Mouse (Mus musculus): ENCODE data around the gene Man1a2. TPM values are rescaled to one million over a fixed set of nuclear protein-coding genes. Genes with fewer than 3 reads are reported as not detected.

The Man1a2 gene
- polyA plus RNA-seq, 1 experiment from 2014 or later, result 46.7 TPM

- Histone ChIP-seq H3K4me3 (no peak overlapping the region), H3K9me3 (no peaks in the 10 kb centered on the region), H3K27me3 (replicated peaks) (no peaks in the 10 kb centered on the region), H3K36me3 (no peaks in the 10 kb centered on the region), H3K4me2 (no peak overlapping the region), H3K27ac (replicated peaks) (no peak overlapping the region), H3K9ac (no peak overlapping the region), H3K4me1 (peaks cover 59% of the 10 kb centered on the region)
- no peak for ATAC-seq (ENCODE audit: extremely low read depth, insufficient number of reproducible peaks, low FRiP score, low TSS enrichment)
- 31% methylated on average over 7 of the region's 7 CpGs for WGBS
These were observed 26.8 kb upstream of the Man1a2 start for GRCm38 (mm10) chr3:100712140-100712539.

GRCm38 (mm10) chr3:100711486-100711885 is 26.2 kb upstream of the Man1a2 start:
- WGBS, result 35% methylated on average over 4 of the region's 4 CpGs
- Histone ChIP-seq H3K9ac (no peak overlapping the region), H3K4me1 (peaks cover 59% of the 10 kb centered on the region), H3K4me3 (no peak overlapping the region), H3K4me2 (no peak overlapping the region), H3K36me3 (no peaks in the 10 kb centered on the region), H3K9me3 (no peaks in the 10 kb centered on the region), H3K27ac (replicated peaks) (0 out of 2 replicates have a peak overlapping the region, but pooled peaks have one; percentile 17), H3K27me3 (replicated peaks) (no peaks in the 10 kb centered on the region)
- no peak for ATAC-seq (ENCODE audit: extremely low read depth, insufficient number of reproducible peaks, low FRiP score, low TSS enrichment)

GRCm38 (mm10) chr3:100707117-100707516 is 21.8 kb upstream of the Man1a2 start:
- H3K9ac ChIP-seq, result no peak overlapping the region
- H3K27ac ChIP-seq (replicated peaks), result no peak overlapping the region
- no peaks in the 10 kb centered on the region for H3K36me3 ChIP-seq
- no peak for ATAC-seq (ENCODE audit: extremely low read depth, insufficient number of reproducible peaks, low FRiP score, low TSS enrichment)
- peaks cover 61% of the 10 kb centered on the region for H3K4me1 ChIP-seq
- H3K4me2 ChIP-seq, result no peak overlapping the region
- no peaks in the 10 kb centered on the region for H3K27me3 ChIP-seq (replicated peaks)
- WGBS, result 41% methylated on average over 4 of the region's 4 CpGs
- H3K9me3 ChIP-seq, result no peaks in the 10 kb centered on the region
- no peak overlapping the region for H3K4me3 ChIP-seq

GRCm38 (mm10) chr3:100705128-100705667 is 19.9 kb upstream of the Man1a2 start:
- H3K36me3 ChIP-seq, result no peaks in the 10 kb centered on the region
- no peak overlapping the region for H3K4me3 ChIP-seq
- H3K27ac ChIP-seq (replicated peaks), result no peak overlapping the region
- no peaks in the 10 kb centered on the region for H3K9me3 ChIP-seq
- H3K27me3 ChIP-seq (replicated peaks), result no peaks in the 10 kb centered on the region
- WGBS, result 61% methylated on average over 11 of the region's 11 CpGs
- peaks cover 54% of the 10 kb centered on the region for H3K4me1 ChIP-seq
- H3K4me2 ChIP-seq, result no peak overlapping the region
- ATAC-seq (ENCODE audit: extremely low read depth, insufficient number of reproducible peaks, low FRiP score, low TSS enrichment), result no peak
- peak overlapping the region; percentile 42 for H3K9ac ChIP-seq

- Histone ChIP-seq H3K36me3 (no peaks in the 10 kb centered on the region), H3K27me3 (replicated peaks) (no peaks in the 10 kb centered on the region), H3K4me3 (no peak overlapping the region), H3K27ac (replicated peaks) (peak overlapping the region; percentile 81; the same call in 1 of the 2 replicates), H3K4me2 (no peak overlapping the region), H3K9me3 (no peaks in the 10 kb centered on the region), H3K9ac (0 out of 2 replicates have a peak overlapping the region, but pooled peaks have one; percentile 7), H3K4me1 (peaks cover 56% of the 10 kb centered on the region)
- ATAC-seq (ENCODE audit: extremely low read depth, insufficient number of reproducible peaks, low FRiP score, low TSS enrichment), result no peak
- WGBS, result 74% methylated on average over 22 of the region's 22 CpGs
These were observed 18.7 kb upstream of the Man1a2 start for GRCm38 (mm10) chr3:100703847-100704644.

GRCm38 (mm10) chr3:100702875-100703846 is 17.9 kb upstream of the Man1a2 start:
- Histone ChIP-seq H3K9ac (peak overlapping the region; percentile 13; the same call in 1 of the 2 replicates), H3K9me3 (no peaks in the 10 kb centered on the region), H3K27me3 (replicated peaks) (no peaks in the 10 kb centered on the region), H3K36me3 (no peaks in the 10 kb centered on the region), H3K4me3 (peak overlapping the region; percentile 5; the same call in 1 of the 2 replicates), H3K27ac (replicated peaks) (peak overlapping the region; percentile 81), H3K4me1 (peaks cover 56% of the 10 kb centered on the region), H3K4me2 (peak overlapping the region; percentile 46)
- 29% methylated on average over 15 of the region's 15 CpGs for WGBS
- no peak for ATAC-seq (ENCODE audit: extremely low read depth, insufficient number of reproducible peaks, low FRiP score, low TSS enrichment)

GRCm38 (mm10) chr3:100688747-100689146 is 3.4 kb upstream of the Man1a2 start:
- no peaks in the 10 kb centered on the region for H3K9me3 ChIP-seq
- WGBS, result 60% methylated on average over 6 of the region's 6 CpGs
- no peak overlapping the region for H3K27ac ChIP-seq (replicated peaks)
- no peaks in the 10 kb centered on the region for H3K36me3 ChIP-seq
- no peak for ATAC-seq (ENCODE audit: extremely low read depth, insufficient number of reproducible peaks, low FRiP score, low TSS enrichment)
- H3K9ac ChIP-seq, result no peak overlapping the region
- H3K4me2 ChIP-seq, result no peak overlapping the region
- H3K4me3 ChIP-seq, result no peak overlapping the region
- H3K27me3 ChIP-seq (replicated peaks), result peaks cover 3% of the 10 kb centered on the region; the same call in 1 of the 2 replicates
- H3K4me1 ChIP-seq, result peaks cover 19% of the 10 kb centered on the region

GRCm38 (mm10) chr3:100686756-100687155 is 1.5 kb upstream of the Man1a2 start:
- Histone ChIP-seq H3K4me1 (peaks cover 31% of the 10 kb centered on the region), H3K9ac (no peak overlapping the region; the same call in 1 of the 2 replicates), H3K27ac (replicated peaks) (no peak overlapping the region), H3K27me3 (replicated peaks) (peaks cover 3% of the 10 kb centered on the region; the same call in 1 of the 2 replicates), H3K9me3 (no peaks in the 10 kb centered on the region), H3K4me3 (peak overlapping the region; percentile 94; the same call in 1 of the 2 replicates), H3K36me3 (no peaks in the 10 kb centered on the region), H3K4me2 (peak overlapping the region; percentile 84)
- 84% methylated on average over 8 of the region's 8 CpGs for WGBS
- ATAC-seq (ENCODE audit: extremely low read depth, insufficient number of reproducible peaks, low FRiP score, low TSS enrichment), result no peak

GRCm38 (mm10) chr3:100685763-100686370 is 564 bp upstream of the Man1a2 start:
- H3K27me3 ChIP-seq (replicated peaks), result peaks cover 3% of the 10 kb centered on the region; the same call in 1 of the 2 replicates
- WGBS, result under 1% methylated on average over 71 of the region's 77 CpGs
- peak; percentile 85 for ATAC-seq (ENCODE audit: extremely low read depth, insufficient number of reproducible peaks, low FRiP score, low TSS enrichment)

GRCm38 (mm10) chr3:100684234-100684975 is 898 bp downstream of the Man1a2 start:
- no peak for ATAC-seq (ENCODE audit: extremely low read depth, insufficient number of reproducible peaks, low FRiP score, low TSS enrichment)
- peak overlapping the region; percentile 98 for H3K9ac ChIP-seq
- peaks cover 44% of the 10 kb centered on the region for H3K4me1 ChIP-seq
- H3K36me3 ChIP-seq, result no peaks in the 10 kb centered on the region
- H3K4me2 ChIP-seq, result peak overlapping the region; percentile 84
- no peaks in the 10 kb centered on the region for H3K9me3 ChIP-seq
- peak overlapping the region; percentile 98 for H3K27ac ChIP-seq (replicated peaks)
- H3K4me3 ChIP-seq, result peak overlapping the region; percentile 94
- under 1% methylated on average over 25 of the region's 25 CpGs for WGBS
- no peaks in the 10 kb centered on the region for H3K27me3 ChIP-seq (replicated peaks)

More at GRCm38 (mm10) chr3:100685763-100686370, 564 bp upstream of the Man1a2 start:
- Histone ChIP-seq H3K9ac (peak overlapping the region; percentile 98), H3K27ac (replicated peaks) (peak overlapping the region; percentile 98), H3K4me3 (peak overlapping the region; percentile 94), H3K4me1 (peaks cover 32% of the 10 kb centered on the region), H3K36me3 (no peaks in the 10 kb centered on the region), H3K4me2 (peak overlapping the region; percentile 84), H3K9me3 (no peaks in the 10 kb centered on the region)
